Mouse (Mus musculus) hindbrain, embryonic 16.5 days (tissue): Measurements from ENCODE around the gene Eif4e3. TPM values are rescaled to one million over a fixed set of nuclear protein-coding genes. Genes with fewer than 3 reads are reported as not detected.
A peak's percentile ranks its signal among the peaks of the same experiment; 100 is the strongest.

Experiments used
- ATAC-seq: fragments of 200-750 bp; cut with Nextera tagmentation; 2 replicates; pipeline ENCODE4 v1.8.0; 2017; ENCODE audit warnings: moderate TSS enrichment, moderate library complexity
- H3K27ac ChIP-seq: fragments of 300-500 bp; sonication (generic); 2 replicates; pipeline ENCODE4 v1.5.1; 2014; ENCODE audit warnings: low read depth, mild to moderate bottlenecking, control low read depth, low read length, moderate library complexity
- H3K27me3 ChIP-seq: fragments of 300-500 bp; sonication (generic); replicated peaks from 2 replicates; pipeline ENCODE4 v1.6.1; 2014; ENCODE audit warnings: low read length; ENCODE audit not compliant: control insufficient read depth, insufficient read depth
- H3K36me3 ChIP-seq: fragments of 300-500 bp; sonication (generic); 2 replicates; pipeline ENCODE4 v1.6.1; 2014; ENCODE audit warnings: mild to moderate bottlenecking, low read length, moderate library complexity, mixed read lengths; ENCODE audit not compliant: control insufficient read depth, insufficient read depth
- H3K4me1 ChIP-seq: fragments of 300-500 bp; sonication (generic); 2 replicates; pipeline ENCODE4 v1.6.1; 2014; ENCODE audit warnings: low read depth, low read length; ENCODE audit not compliant: control insufficient read depth, insufficient read depth
- H3K4me2 ChIP-seq: fragments of 300-500 bp; sonication (generic); 2 replicates; pipeline ENCODE4 v1.6.1; 2014; ENCODE audit warnings: mild to moderate bottlenecking, low read length, control low read depth, moderate library complexity
- H3K4me3 ChIP-seq: fragments of 300-500 bp; sonication (generic); 2 replicates; pipeline ENCODE4 v1.5.1; 2014; ENCODE audit warnings: mild to moderate bottlenecking, low read length, control low read depth, moderate library complexity
- H3K9ac ChIP-seq: fragments of 300-500 bp; sonication (generic); 2 replicates; pipeline ENCODE4 v1.6.1; 2014; ENCODE audit warnings: low read depth, mild to moderate bottlenecking, control low read depth, low read length, moderate library complexity
- H3K9me3 ChIP-seq: fragments of 300-500 bp; sonication (generic); 2 replicates; pipeline ENCODE4 v1.6.1; 2014; ENCODE audit warnings: mild to moderate bottlenecking, low read length, moderate library complexity; ENCODE audit not compliant: control insufficient read depth
- WGBS: fragments of 180-500 bp; shearing (Covaris S2); extraction: QIAGEN DNeasy Blood & Tissue Kit; methylation state at CpG from one replicate; pipeline ENCODE4 v1.1.7; 2014; 5-methylcytosine and 5-hydroxymethylcytosine counted together
- polyA plus RNA-seq: library from polyadenylated mRNA; unstranded; fragments of >200 nt; fragmentation: Nextera tagmentation; extraction: Ambion mirVana; gene quantifications from 2 replicates; pipeline ENCODE4 v1.2.1, GENCODE M21; 2015

The Eif4e3 gene
- polyA plus RNA-seq, 1 experiment from 2014 or later = 5.7 TPM

GRCm38 (mm10) chr6:99691666-99692205 is 25.2 kb upstream of the Eif4e3 start:
- Histone ChIP-seq H3K27me3 (peaks cover 6% of the 10 kb centered on the region), H3K27ac (peak overlapping the region; percentile 92)
- WGBS = 5% methylated on average over 25 of the region's 25 CpGs

GRCm38 (mm10) chr6:99688513-99688912 is 21.9 kb upstream of the Eif4e3 start:
- ATAC-seq = no peak
- Histone ChIP-seq H3K36me3 (no peaks in the 10 kb centered on the region), H3K4me1 (peaks cover 10% of the 10 kb centered on the region), H3K9me3 (no peaks in the 10 kb centered on the region), H3K4me2 (no peak overlapping the region), H3K4me3 (no peak overlapping the region), H3K27me3 (peaks cover 6% of the 10 kb centered on the region), H3K9ac (no peak overlapping the region), H3K27ac (no peak overlapping the region)
- 87% methylated on average over 6 of the region's 6 CpGs for WGBS

More at GRCm38 (mm10) chr6:99691666-99692205, 25.2 kb upstream of the Eif4e3 start:
- Histone ChIP-seq H3K4me2 (peak overlapping the region; percentile 74), H3K9me3 (no peaks in the 10 kb centered on the region), H3K4me1 (peaks cover 25% of the 10 kb centered on the region), H3K36me3 (no peaks in the 10 kb centered on the region), H3K9ac (peak overlapping the region; percentile 96), H3K4me3 (peak overlapping the region; percentile 88)
- peak; percentile 24 for ATAC-seq

- Histone ChIP-seq H3K36me3 (no peaks in the 10 kb centered on the region), H3K9ac (no peak overlapping the region), H3K9me3 (no peaks in the 10 kb centered on the region), H3K27ac (no peak overlapping the region), H3K4me3 (no peak overlapping the region), H3K27me3 (peaks cover 2% of the 10 kb centered on the region; the same call in 1 of the 2 replicates), H3K4me1 (no peaks in the 10 kb centered on the region), H3K4me2 (no peak overlapping the region)
- ATAC-seq = no peak
- WGBS = 60% methylated on average over 5 of the region's 5 CpGs
Observed at GRCm38 (mm10) chr6:99684899-99685298, 18.3 kb upstream of the Eif4e3 start.

- Histone ChIP-seq H3K4me3 (no peak overlapping the region), H3K4me1 (no peaks in the 10 kb centered on the region), H3K9me3 (no peaks in the 10 kb centered on the region), H3K36me3 (no peaks in the 10 kb centered on the region), H3K9ac (no peak overlapping the region), H3K4me2 (no peak overlapping the region), H3K27me3 (no peaks in the 10 kb centered on the region), H3K27ac (no peak overlapping the region)
- 94% methylated on average over 5 of the region's 5 CpGs for WGBS
- ATAC-seq = no peak
Observed at GRCm38 (mm10) chr6:99683974-99684373, 17.4 kb upstream of the Eif4e3 start.

- Histone ChIP-seq H3K27ac (no peak overlapping the region), H3K9me3 (no peaks in the 10 kb centered on the region), H3K27me3 (no peaks in the 10 kb centered on the region), H3K4me3 (no peak overlapping the region), H3K4me1 (no peaks in the 10 kb centered on the region), H3K36me3 (no peaks in the 10 kb centered on the region), H3K9ac (no peak overlapping the region), H3K4me2 (peak overlapping the region; percentile 1; the same call in 1 of the 2 replicates)
- 57% methylated on average over 11 of the region's 11 CpGs for WGBS
- ATAC-seq = peak; percentile 64; the same call in 1 of the 2 replicates
Observed at GRCm38 (mm10) chr6:99678108-99678507, 11.5 kb upstream of the Eif4e3 start.

- Histone ChIP-seq H3K4me1 (no peaks in the 10 kb centered on the region), H3K27ac (no peak overlapping the region), H3K4me2 (no peak overlapping the region), H3K9ac (no peak overlapping the region), H3K27me3 (no peaks in the 10 kb centered on the region), H3K36me3 (no peaks in the 10 kb centered on the region), H3K4me3 (no peak overlapping the region), H3K9me3 (no peaks in the 10 kb centered on the region)
- no peak for ATAC-seq
- 91% methylated on average over 8 of the region's 8 CpGs for WGBS
Observed at GRCm38 (mm10) chr6:99677325-99677724, 10.8 kb upstream of the Eif4e3 start.

GRCm38 (mm10) chr6:99674482-99674881 is 7.9 kb upstream of the Eif4e3 start:
- Histone ChIP-seq H3K9me3 (no peaks in the 10 kb centered on the region), H3K4me2 (no peak overlapping the region), H3K9ac (no peak overlapping the region), H3K27ac (no peak overlapping the region), H3K27me3 (no peaks in the 10 kb centered on the region), H3K4me3 (no peak overlapping the region), H3K4me1 (peaks cover 12% of the 10 kb centered on the region), H3K36me3 (no peaks in the 10 kb centered on the region)
- no peak for ATAC-seq
- WGBS = 66% methylated on average over 4 of the region's 4 CpGs

- Histone ChIP-seq H3K4me1 (peaks cover 22% of the 10 kb centered on the region), H3K9me3 (no peaks in the 10 kb centered on the region), H3K27me3 (no peaks in the 10 kb centered on the region), H3K36me3 (no peaks in the 10 kb centered on the region), H3K4me2 (no peak overlapping the region), H3K4me3 (no peak overlapping the region), H3K27ac (no peak overlapping the region), H3K9ac (no peak overlapping the region)
- WGBS = 62% methylated on average over 3 of the region's 3 CpGs
- ATAC-seq = no peak
Observed at GRCm38 (mm10) chr6:99671768-99672167, 5.2 kb upstream of the Eif4e3 start.

- WGBS = 50% methylated on average over 7 of the region's 7 CpGs
- H3K27ac ChIP-seq = peak overlapping the region; percentile 26
- H3K9ac ChIP-seq = no peak overlapping the region
- H3K36me3 ChIP-seq = no peaks in the 10 kb centered on the region
- no peak overlapping the region for H3K4me3 ChIP-seq
- H3K4me2 ChIP-seq = no peak overlapping the region
- H3K9me3 ChIP-seq = no peaks in the 10 kb centered on the region
- peak; percentile 41 for ATAC-seq
- no peaks in the 10 kb centered on the region for H3K27me3 ChIP-seq
- H3K4me1 ChIP-seq = peaks cover 26% of the 10 kb centered on the region
Observed at GRCm38 (mm10) chr6:99670481-99671119, 4.0 kb upstream of the Eif4e3 start.
